Mouse (Mus musculus) monocyte, adult 2 months (primary cell): Measurements from ENCODE around the gene Gsg1l.

Source experiments
- DNase-seq, 2 experiments: peaks; one replicate each; pipeline ENCODE4 v3.0.0; 2022; ENCODE audit warnings: low spot score in 2 of 2, low read depth in 1 of 2

Gsg1l gene

GRCm38 (mm10) chr7:125871404-125872201, 210.6 kb downstream of the Gsg1l start:
- no peak for DNase-seq

- no peak for DNase-seq
Observed at GRCm38 (mm10) chr7:125868570-125868969, 213.6 kb downstream of the Gsg1l start.

GRCm38 (mm10) chr7:125865234-125865633, 217.0 kb downstream of the Gsg1l start:
- DNase-seq, result no peak

- no peak for DNase-seq
Observed at GRCm38 (mm10) chr7:125864026-125864425, 218.2 kb downstream of the Gsg1l start.

- DNase-seq, result no peak
Observed at GRCm38 (mm10) chr7:125860421-125860820, 221.8 kb downstream of the Gsg1l start.

- DNase-seq, result no peak
Observed at GRCm38 (mm10) chr7:125859564-125859963, 222.6 kb downstream of the Gsg1l start.

GRCm38 (mm10) chr7:125847528-125847866, 234.7 kb downstream of the Gsg1l start:
- DNase-seq, result no peak

- no peak for DNase-seq
Observed at GRCm38 (mm10) chr7:125846866-125847527, 235.2 kb downstream of the Gsg1l start.

- no peak for DNase-seq
Observed at GRCm38 (mm10) chr7:125845611-125846010, 236.6 kb downstream of the Gsg1l start.

GRCm38 (mm10) chr7:125838078-125838742, 244.0 kb downstream of the Gsg1l start:
- DNase-seq, result no peak

GRCm38 (mm10) chr7:125833471-125833870, 248.7 kb downstream of the Gsg1l start:
- no peak for DNase-seq

- DNase-seq, result no peak
Observed at GRCm38 (mm10) chr7:125832767-125833166, 249.4 kb downstream of the Gsg1l start.

GRCm38 (mm10) chr7:125829121-125829666, 253.0 kb downstream of the Gsg1l start:
- DNase-seq, result no peak

GRCm38 (mm10) chr7:125828561-125828960, 253.7 kb downstream of the Gsg1l start:
- DNase-seq, result no peak
